Mouse (Mus musculus): Measurements from ENCODE around the gene Serpinb6a.
"Not testable (repeated sequence)": the region's sequence is repeated elsewhere in the genome, so short reads cannot be mapped to it uniquely, and the experiment has no call there.

The Serpinb6a gene

DNA sequence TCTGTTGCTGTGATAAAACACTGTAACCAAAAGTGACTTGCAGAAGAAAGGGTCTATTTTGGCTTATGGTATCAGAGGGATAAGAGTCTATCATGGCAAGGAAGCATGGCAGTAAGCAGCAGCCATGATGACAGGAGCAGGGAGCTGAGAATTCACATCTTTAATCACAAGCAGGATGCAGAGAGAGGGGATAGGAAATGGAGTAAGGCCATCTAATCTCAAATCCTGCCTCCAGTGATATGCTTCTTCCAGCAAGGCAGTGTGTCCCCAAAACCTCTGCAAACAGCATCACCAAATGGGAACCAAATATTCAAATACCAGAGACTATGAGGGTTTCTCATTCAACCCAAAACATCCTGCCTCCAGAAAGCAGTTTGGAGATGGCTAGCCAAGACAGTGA is 36.0 kb downstream of the Serpinb6a start:
- no peak for DNase-seq (ENCODE audit: low read depth)

DNA sequence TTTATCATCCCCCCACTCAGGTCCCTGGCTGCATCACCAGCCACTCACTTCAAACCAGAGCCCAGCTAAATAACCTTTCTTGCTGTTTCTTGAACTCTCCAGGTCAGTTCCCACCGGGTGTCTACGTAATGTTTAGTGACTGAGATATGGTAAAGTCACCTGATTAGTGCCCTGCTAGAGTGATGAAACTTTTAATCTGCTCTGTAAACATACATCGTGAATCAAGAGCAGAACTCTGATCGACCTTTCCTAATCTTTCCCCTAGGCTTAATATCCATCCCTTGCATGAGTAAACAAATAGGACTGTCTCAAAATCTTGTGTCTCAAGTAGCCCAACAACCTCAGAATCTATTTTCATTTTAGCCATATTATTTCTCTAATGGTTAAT is 36.6 kb downstream of the Serpinb6a start:
- DNase-seq (ENCODE audit: low read depth) = no peak

DNA sequence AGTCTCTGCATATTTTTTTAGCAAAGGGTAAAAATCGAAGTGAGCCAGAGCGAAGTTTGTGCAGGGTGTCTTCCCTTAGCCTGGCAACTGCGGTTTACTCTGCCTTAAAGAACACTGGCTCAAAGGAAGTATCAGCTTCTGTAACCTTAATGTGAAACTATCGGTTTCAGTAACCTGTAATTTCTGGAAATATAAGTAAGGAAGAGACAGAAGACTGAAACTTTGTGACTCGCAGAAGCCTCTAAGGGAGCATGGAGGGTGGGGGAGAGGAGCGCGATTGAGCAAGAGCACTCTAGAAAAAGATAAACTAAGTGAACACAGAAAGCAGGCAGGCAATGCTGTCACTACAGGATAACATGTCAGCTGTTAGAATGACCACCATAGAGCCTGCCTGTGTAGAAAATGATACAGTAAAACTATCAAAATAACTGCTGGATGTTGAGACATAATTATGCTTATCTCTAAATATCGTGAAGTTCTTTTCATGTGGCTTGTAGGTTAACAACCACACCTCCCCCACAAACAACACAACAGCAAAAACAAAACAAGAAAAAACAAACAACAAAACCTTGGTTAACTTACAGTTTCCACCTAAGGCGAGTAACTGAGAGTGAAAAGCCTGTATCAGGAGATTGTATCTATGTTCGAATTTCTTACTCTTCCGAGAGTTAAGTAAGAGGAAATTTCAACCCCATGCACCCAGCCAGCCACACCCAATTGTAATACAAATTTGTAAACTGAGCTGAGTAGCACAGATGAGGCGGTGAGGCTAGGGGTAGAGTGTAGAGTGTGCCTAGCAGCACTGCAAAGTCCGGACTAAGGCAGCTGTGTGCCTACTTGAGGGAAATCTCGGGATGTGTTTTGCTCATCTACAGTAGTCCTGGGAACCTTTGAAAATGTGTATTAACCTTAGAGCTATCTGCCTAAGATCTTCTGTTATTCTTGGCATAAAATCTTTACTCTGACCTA is 37.3 kb downstream of the Serpinb6a start:
- no peak for DNase-seq (ENCODE audit: low read depth)

DNA sequence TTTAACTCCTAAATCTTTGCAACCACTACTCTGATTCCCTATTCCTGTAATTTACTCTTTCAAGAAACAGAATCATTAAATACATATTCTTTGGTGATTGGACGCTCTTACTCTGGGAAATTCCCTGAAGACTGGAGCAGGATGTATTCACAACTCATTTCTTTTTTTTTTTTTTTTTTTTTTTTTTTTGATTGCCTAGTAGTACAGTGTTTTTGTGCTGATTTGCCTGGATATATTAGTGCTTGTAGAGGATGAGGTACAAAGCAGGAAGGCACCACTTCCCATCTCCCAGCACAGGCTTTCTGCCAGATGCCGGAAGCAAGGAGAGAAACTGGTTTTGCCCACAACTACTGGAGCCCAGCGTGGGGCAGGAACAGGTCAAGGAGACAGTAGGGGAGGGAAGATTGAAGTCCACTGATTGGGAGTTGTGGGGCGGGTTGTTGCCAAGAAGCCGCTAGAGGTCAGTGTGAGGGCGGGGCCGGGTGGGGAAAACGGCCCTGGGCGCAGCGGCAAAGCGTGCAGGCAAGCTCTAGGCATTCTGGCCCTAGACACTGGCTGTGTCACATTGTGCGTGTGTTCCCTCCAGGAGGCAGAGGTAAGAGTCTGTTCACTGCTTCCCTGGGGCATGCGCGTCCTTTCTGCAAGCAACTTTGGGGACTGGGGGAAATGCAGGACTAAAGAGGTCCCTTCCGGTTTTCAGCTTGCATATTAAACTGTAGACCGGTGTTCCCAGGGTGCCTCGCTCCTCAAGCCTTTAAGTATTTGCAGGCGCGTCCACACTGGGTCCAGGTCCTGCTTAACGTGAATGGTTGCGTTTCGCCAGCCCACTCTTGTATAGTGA is 38.2 kb downstream of the Serpinb6a start, which contains the start of gene Nqo2:
Gene Nqo2, plus strand, starts transcription at position 482 of the 841 bp plus-strand sequence.
- peak; percentile 53 for DNase-seq (ENCODE audit: low read depth)

DNA sequence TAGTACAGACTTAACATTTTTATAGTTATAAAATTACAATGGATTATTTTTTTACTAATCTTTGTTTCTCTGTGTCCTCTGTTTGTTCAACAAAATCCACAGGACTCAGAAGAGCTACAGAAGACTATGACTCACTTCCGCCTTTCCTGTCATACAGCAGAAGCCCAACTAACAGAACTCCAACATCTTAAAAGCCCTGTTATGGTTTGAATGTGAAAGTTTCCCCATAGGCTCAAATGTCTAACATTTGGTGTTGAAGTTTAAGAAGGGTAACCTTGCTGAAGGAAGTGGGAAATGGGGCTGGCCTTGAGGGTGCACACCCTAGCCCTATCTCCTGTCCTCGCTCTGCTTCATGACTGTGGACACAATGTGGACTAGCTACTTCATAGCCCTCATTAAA is 42.8 kb downstream of the Serpinb6a start:
- no peak for DNase-seq (ENCODE audit: low read depth)

DNA sequence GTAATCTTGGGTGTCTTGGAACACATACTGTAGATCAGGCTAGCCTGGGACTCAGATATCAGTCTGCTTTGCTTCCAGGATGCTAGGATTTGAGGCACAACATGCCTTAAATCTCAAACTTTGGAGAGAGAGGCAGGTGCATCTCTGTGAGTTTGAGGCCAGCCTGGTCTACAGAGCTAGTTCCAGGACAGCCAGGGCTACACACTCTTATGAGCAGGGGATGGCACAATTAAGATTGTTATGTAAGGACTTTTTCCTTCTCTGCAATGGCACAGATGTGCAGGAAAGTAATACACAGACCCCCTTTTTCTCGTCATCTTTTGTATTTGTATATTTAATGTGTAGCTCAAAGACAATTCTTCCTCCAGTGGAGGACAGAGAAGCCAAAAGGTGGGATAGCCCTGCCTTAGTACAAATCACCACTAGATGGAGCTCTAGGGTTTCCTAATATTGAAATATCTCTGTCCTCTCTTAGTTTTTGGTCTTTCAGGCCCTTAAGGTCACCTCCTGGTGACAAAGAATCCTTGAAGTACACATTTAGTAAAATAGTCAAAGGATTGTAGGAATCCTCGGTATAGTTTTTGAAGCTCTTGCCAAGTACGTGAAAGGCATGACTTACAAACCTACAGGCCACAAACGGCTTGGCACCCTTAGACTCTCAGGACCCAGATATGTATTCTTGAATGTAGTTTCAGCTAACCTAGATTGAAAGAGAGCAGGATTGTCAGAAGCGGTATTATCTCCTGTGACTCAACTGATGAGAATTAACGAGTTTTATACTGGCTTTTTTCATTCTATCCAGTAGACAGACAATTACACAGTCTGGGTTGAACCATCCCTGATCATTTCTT is 45.8 kb downstream of the Serpinb6a start:
- DNase-seq (ENCODE audit: low read depth) = no peak

DNA sequence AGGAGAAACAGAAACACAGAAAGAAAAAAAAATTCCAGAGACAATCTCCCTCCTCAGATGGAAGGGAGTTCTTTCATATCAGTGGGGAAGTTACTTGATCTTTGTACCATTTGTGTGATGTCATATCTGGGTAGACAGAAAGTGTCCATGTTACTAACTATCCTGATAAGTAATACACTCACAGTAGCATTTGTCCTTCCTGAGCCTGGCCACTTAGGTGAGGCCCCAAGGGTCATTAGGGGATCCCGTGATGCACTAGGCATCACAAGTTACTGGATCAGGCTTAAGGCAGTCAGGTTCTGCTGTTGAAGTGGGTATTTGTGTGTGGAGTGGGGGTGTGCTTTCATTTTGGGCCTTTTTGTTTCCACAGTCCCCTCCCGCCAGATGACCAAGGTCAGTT is 49.6 kb downstream of the Serpinb6a start:
- no peak for DNase-seq (ENCODE audit: low read depth)

DNA sequence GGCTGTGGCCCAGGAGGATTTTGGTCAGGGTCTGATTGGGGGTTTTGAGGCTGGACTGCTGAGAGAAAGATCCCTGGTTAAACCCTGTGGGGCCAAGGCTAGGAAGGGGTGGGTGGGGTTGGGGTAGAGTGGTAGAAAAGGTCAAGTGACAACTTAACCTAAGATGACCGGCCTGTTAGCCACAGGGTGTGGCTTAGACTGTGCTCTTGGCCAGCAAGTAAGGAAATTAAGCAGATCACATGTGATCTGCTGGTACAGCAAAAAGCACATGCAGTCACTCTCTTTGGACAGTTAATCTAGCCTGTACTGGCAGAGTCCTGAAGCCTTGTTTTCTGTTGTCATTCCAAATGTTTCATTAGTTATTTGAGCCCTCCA is 50.5 kb downstream of the Serpinb6a start:
- no peak for DNase-seq (ENCODE audit: low read depth)

DNA sequence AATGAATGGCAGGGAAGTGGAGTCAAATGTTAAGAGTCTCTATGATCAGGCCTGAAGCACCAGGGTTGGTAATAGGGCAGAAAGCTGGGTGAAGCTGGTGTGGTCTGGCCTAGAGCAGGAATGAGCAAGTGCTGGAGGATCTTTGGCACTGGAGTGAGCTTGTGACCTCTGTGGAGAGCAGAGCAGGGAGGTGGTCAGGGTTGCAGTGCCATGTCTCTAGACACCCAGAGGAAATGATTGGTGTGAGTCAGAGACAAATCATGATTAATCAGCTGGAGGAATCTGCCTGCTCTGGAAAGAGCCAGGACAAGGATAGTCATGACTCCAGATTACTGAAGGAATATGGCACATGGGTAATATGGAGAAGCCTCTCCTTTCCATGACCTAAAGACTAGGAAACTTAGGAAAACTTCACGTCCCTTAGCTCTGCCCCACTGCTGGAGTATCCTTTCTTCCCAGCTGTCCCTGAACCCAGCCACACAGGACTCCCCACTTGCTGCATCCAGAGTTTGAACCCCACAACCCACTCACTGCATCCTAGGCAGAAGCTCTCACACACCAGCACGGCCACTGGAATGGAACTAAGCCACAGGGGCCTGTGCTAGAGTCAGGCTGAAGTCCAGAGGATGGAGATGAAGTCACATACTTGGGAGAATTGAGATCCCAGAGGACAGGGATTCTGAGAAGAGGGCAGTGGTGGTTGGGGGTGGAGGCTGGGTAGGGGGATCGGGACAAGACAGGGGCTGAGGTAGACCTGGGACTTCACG is 51.1 kb downstream of the Serpinb6a start:
- no peak for DNase-seq (ENCODE audit: low read depth)

DNA sequence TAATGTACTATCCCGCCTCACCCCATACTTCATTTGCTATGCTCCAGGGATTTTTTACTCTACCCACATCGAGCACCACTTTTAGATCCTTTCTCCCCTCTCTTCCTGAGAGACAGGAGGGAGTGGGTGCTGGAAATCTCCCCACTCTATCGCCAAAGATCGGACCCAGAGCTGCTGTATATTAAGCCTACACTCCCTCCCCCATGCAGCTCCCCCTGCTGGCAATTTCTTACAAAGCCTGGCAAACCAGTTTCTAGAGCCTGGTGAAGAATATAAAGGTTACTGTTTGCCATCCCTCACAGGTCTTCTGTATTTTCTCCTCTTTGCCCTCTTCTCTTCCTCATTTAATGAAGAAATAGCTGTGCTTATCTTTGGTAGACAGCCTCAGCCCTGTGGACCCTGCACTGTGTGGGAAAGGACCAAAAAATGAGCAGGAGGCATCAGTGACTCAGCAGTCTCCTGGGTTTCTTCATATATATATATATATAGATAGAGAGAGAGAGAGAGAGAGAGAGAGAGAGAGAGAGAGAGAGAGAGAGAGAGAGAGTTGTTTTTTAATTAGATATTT is 60.3 kb downstream of the Serpinb6a start:
- DNase-seq (ENCODE audit: low read depth) = no peak

DNA sequence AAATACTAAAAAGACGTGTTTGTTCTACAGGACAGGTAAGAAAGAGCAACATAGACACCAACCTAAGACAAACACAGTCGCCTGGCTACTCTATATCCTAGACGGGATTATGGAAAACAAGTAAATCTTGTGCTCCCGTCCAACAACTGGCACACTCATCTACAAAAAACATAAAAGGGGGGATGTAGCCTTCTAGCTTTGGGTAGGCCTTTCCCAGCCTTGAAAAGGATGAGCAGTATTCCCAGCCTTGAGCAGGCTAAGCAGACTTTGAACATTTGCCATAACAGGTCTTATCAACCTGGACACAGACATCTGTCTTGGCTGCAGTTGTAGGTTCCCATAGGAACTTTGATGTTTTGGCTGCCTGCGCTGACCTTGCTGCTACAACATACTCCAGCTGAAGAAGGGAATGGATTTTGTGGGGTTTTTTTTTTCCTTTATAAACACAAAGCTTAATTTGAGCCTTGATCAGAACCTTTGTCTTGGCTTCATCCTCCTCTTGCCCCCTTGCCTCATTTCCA is 61.2 kb downstream of the Serpinb6a start:
- DNase-seq (ENCODE audit: low read depth) = no peak

DNA sequence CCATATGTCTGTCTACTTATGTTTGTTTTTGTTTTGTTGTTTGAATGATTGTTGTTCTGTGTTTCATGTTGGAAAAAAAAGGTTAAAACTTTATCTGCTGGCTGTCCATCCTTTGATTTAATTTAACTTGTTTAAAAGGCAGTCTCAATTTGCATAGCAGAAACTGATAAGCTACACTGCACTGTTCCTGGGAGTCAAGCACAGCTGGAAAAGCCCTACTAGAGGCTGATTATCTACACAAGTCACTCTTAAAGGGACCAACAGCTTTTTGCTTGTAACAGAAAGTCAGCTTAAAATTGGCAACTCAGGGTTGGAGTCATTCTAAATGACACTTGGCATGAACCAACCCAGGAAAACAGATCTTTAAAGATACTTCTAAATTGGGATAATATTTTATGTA is 65.0 kb downstream of the Serpinb6a start:
- DNase-seq (ENCODE audit: low read depth) = not testable (repeated sequence)

DNA sequence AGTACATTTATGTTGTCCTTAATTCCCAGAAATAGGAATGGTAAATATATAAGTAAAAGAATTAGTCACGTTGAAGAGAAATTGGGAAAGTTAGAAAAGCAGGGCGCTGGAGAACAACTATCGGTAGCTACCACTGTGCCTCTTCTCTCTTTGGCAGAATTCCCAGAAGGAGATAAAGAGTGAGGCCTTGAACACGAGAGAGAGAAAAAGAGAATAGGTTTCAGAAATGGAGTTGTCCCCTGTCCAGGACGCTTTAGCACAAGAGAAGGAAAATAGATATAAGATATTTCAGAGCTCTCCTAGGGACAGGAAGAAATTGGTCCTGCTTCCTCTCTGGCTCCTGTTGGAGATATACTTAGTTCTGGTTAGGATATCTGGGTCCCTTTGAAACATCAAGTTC is 65.4 kb downstream of the Serpinb6a start:
- DNase-seq (ENCODE audit: low read depth) = no peak

DNA sequence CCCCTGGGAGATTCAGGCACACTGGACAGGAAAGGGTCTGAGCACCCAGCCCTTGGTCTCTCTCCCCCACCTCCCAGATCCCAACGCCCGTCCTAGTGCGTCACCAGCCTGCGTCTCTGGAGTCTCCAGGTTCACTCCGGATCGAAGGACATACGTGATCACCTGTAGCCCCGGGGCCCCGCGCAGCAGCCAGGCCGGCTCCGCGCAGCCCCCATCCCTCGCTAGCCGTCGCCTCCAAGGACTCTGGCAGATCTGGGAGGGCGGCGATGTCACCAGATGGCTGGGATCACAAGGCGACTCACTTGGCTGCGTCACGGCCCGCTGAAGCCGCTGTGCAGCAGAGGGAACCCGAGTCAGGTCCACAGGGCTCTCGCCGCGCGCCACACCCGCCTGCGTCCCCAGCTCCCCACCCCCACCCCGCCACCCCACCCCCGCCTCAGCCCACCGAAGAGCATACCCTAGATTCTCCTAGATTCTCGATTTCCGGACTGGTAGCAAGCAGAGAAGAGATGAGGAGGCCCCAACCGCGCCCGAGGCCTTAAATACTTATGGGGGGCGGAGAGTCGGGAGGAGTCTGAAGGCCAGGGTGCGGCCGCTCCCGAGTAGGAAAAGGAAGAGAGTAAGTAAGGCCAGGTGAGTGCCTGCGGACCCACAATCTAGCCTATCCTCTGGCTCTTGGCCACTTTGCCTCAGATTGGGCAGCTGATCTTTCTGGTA is 67.0 kb downstream of the Serpinb6a start:
- DNase-seq (ENCODE audit: low read depth) = peak; percentile 18

DNA sequence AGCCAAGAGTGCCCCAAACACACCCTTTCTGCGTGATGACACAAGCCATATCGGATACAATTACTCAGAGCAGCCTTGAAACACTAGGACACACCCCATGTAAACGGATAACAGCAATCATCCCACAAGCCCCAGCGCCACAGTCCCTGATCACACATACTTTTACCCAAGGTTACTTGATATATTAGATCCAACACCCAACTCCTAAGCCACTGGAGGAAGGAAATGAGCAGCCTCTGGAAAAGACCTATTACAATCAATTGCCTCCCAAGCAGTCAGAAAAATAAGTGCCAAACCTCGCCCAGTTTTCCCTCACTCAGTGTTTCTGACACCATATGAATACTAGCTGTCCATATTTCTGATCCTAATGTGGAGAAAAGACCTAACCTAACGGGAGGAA is 67.9 kb downstream of the Serpinb6a start:
- no peak for DNase-seq (ENCODE audit: low read depth)

DNA sequence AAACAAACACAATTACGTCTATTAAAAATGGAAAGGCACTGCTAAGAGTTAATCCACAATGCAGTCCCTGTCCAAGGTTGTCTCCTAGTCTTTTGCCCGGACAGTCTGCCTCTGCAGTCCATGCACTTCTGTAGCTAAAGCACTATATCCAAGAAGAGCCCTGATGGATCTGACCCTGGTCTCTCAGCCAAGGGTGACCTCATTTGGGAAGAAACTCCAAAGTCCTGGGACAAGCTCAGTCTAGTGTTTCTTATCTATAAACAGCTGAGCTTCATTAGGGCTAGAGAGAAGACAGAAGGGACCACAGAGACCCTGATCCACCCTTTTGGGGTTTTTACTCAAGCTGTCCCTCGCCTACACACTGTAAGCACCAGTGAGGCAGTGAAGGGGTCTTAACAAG is 71.7 kb downstream of the Serpinb6a start:
- DNase-seq (ENCODE audit: low read depth) = no peak

DNA sequence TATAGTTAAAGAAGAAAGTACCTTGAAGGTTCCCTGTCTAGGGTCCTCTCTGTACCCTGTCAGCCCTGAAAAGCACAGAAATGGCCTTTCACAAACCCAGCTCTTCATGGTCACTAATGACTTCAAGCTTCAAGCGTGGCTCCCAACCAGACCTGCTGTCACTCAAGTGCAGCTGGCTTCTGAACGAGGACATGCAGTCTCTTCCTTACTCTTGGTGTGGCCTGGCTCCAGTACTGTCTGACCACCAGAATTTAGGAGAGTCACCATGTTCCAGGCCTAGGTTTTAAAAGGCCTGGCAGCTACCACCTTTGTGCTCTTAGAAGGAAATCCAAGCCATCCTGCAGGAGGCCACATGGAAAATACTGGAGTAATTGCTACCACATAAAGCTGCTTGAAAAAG is 72.3 kb downstream of the Serpinb6a start:
- no peak for DNase-seq (ENCODE audit: low read depth)

DNA sequence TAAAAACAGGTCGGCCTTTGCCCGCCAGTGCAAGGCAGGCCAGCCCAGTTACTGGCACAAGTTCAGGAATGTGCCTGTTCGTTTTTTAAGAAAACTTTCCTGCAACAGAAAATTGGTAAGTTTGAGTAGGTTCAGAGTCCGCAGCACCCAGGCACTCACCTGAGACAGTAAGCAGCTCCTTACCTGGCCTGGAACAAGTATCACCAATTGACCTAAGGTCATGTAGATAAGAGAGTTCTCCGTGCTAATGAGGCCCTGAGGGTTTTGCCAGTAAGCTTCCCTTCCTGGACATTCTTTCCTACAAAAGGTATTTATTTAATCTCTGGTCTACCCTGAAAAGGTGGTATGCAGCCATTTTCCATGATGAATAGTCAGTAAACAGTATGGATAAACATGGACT is 80.9 kb downstream of the Serpinb6a start:
- DNase-seq (ENCODE audit: low read depth) = no peak

DNA sequence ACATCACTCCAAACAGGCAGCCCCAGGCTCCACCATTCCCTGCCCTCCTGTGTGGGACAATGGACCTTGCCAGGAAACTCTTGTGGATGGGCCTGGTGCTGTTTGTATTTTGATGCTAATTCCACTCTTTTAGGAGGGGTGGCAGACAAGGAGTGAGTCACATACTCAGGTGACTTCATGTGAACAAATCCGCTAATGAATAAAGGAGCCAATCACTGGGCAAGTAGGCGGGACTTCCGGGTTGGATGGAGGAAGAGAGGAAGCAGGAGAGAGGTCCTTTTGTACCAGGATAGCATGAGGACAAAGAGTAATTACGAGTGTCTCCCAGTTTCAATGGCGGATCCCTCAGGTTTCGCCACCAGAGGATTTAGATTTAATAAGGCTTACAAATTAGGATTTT is 81.6 kb downstream of the Serpinb6a start:
- DNase-seq (ENCODE audit: low read depth) = no peak

DNA sequence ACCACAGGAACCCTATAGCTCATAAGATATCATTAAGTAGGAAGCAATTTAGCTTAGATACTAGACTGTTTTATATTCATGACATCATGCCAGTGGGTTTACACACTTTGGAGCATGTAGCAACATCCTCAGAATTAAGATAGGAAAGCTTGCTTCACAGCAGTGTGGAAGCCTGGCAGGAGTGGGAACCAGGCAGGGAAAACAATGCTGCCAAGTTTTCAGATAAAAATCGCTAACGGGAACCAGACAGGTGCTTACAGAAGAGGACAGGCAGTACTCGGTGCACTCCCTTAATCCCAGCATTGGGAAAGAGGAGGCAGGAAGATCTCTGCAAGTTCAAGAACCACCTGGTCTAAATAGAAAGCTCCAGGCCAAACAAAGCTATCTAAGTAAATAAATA is 95.8 kb downstream of the Serpinb6a start:
- no peak for DNase-seq (ENCODE audit: low read depth)
